In genomic region chr9:72111622-72112550, GRCm38 (mm10) we compare ENCODE assay signal across 8 mouse cellular contexts. TPM values are rescaled to one million over a fixed set of nuclear protein-coding genes. Genes with fewer than 3 reads are reported as not detected.
DNase-seq lines count a peak whose midpoint lies in the region; ATAC-seq and TF ChIP-seq lines count a peak whose summit lies in the region.

Gene Tcf12 (minus strand): TSS chr9:72111871.

- H3K27me3 ChIP-seq in embryonic facial prominence, embryonic 15.5 days, result no peaks in the 10 kb centered on the region
- no peaks in the 10 kb centered on the region for H3K27me3 ChIP-seq in limb, embryonic 14.5 days (ENCODE audit: control insufficient read depth, insufficient read depth, low read length)
- H3K27me3 ChIP-seq in midbrain, embryonic 16.5 days (ENCODE audit: control insufficient read depth, insufficient read depth, low read depth, low read length), result no peaks in the 10 kb centered on the region
- no peaks in the 10 kb centered on the region for H3K27me3 ChIP-seq in spleen, adult 2 months (ENCODE audit: control insufficient read depth, insufficient read depth, low read length)

- TF ChIP-seq CTCF in bone marrow, adult 2 months (IDR thresholded peaks at IDR 0.05; ENCODE audit: control insufficient read depth, insufficient read depth, low read length), result no peak
- no peak for TF ChIP-seq CTCF in spleen, adult 2 months (IDR thresholded peaks at IDR 0.05; ENCODE audit: extremely low read depth, insufficient read depth, insufficient read length, insufficient replicate concordance)

- no peaks in the 10 kb centered on the region for H3K4me1 ChIP-seq in bone marrow, adult 2 months (ENCODE audit: control insufficient read depth, insufficient read depth, low read length)
- peaks cover 12% of the 10 kb centered on the region; the same call in 1 of the 2 replicates for H3K4me1 ChIP-seq in embryonic facial prominence, embryonic 15.5 days
- peaks cover 14% of the 10 kb centered on the region for H3K4me1 ChIP-seq in limb, embryonic 14.5 days (ENCODE audit: control insufficient read depth, insufficient read depth, low read length)
- peaks cover 21% of the 10 kb centered on the region for H3K4me1 ChIP-seq in midbrain, embryonic 16.5 days (ENCODE audit: control insufficient read depth, insufficient read depth, low read length)
- H3K4me1 ChIP-seq in spleen, adult 2 months (ENCODE audit: control insufficient read depth, insufficient read depth, insufficient read length), result no peaks in the 10 kb centered on the region

- peak within 1 kb of the TSS; percentile 80 for H3K4me2 ChIP-seq in embryonic facial prominence, embryonic 15.5 days (replicated peaks)
- H3K4me2 ChIP-seq in limb, embryonic 14.5 days (replicated peaks; ENCODE audit: low read depth, low read length, severe bottlenecking), result peak within 1 kb of the TSS; percentile 76
- H3K4me2 ChIP-seq in midbrain, embryonic 16.5 days (ENCODE audit: low read length), result peak within 1 kb of the TSS; percentile 84

- 2% methylated on average over 87 of the region's 88 CpGs for WGBS in bone marrow, adult 2 months
- WGBS in embryonic facial prominence, embryonic 15.5 days, result 2% methylated on average over 88 of the region's 88 CpGs
- WGBS in limb, embryonic 14.5 days, result 2% methylated on average over 76 of the region's 88 CpGs
- WGBS in midbrain, embryonic 16.5 days, result 1% methylated on average over 65 of the region's 88 CpGs
- 3% methylated on average over 85 of the region's 88 CpGs for WGBS in spleen, adult 2 months

- TF ChIP-seq POLR2A in bone marrow, adult 2 months (IDR thresholded peaks at IDR 0.05; ENCODE audit: borderline replicate concordance, control insufficient read depth, low read depth, low read length), result peak; percentile 48; the same call in 1 of the 2 replicates
- TF ChIP-seq POLR2A in limb, embryonic 14.5 days (IDR thresholded peaks at IDR 0.05; ENCODE audit: borderline replicate concordance, extremely low read depth, insufficient read depth, insufficient read length), result peak; percentile 57; the same call in 1 of the 2 replicates
- no peak for TF ChIP-seq POLR2A in spleen, adult 2 months (IDR thresholded peaks at IDR 0.05; ENCODE audit: low read depth, low read length)

- peak within 1 kb of the TSS; percentile 100 for H3K9ac ChIP-seq in embryonic facial prominence, embryonic 15.5 days
- H3K9ac ChIP-seq in limb, embryonic 14.5 days (ENCODE audit: low read depth, low read length, severe bottlenecking), result peak within 1 kb of the TSS; percentile 100
- peak within 1 kb of the TSS; percentile 96 for H3K9ac ChIP-seq in midbrain, embryonic 16.5 days (ENCODE audit: low read depth, low read length)

- peaks cover under 1% of the 10 kb centered on the region; the same call in 1 of the 2 replicates for H3K36me3 ChIP-seq in embryonic facial prominence, embryonic 15.5 days
- peaks cover 12% of the 10 kb centered on the region for H3K36me3 ChIP-seq in limb, embryonic 14.5 days (ENCODE audit: control insufficient read depth, insufficient read depth, low read length)
- no peaks in the 10 kb centered on the region for H3K36me3 ChIP-seq in midbrain, embryonic 16.5 days (ENCODE audit: control insufficient read depth, insufficient read depth, low read length)
- H3K36me3 ChIP-seq in spleen, adult 2 months (ENCODE audit: control insufficient read depth, insufficient read depth, low read length), result peaks cover 4% of the 10 kb centered on the region

- peak within 1 kb of the TSS; percentile 87 for H3K27ac ChIP-seq in bone marrow, adult 2 months (ENCODE audit: control insufficient read depth, insufficient read depth, low read depth, low read length, poor library complexity)
- peak within 1 kb of the TSS; percentile 98 for H3K27ac ChIP-seq in embryonic facial prominence, embryonic 15.5 days (replicated peaks)
- H3K27ac ChIP-seq in limb, embryonic 14.5 days (replicated peaks; ENCODE audit: low read depth, low read length), result peak within 1 kb of the TSS; percentile 99
- H3K27ac ChIP-seq in midbrain, embryonic 16.5 days (ENCODE audit: low read length), result peak within 1 kb of the TSS; percentile 94
- peak within 1 kb of the TSS; percentile 95 for H3K27ac ChIP-seq in spleen, adult 2 months (ENCODE audit: insufficient read depth, low read length)

- ATAC-seq in embryonic facial prominence, embryonic 15.5 days (ENCODE audit: insufficient number of reproducible peaks, low FRiP score, low TSS enrichment, low read depth), result peak; percentile 92
- peak; percentile 88 for ATAC-seq in limb, embryonic 14.5 days (ENCODE audit: low FRiP score, low read depth)
- peak; percentile 87 for ATAC-seq in midbrain, embryonic 16.5 days

- H3K9me3 ChIP-seq in embryonic facial prominence, embryonic 15.5 days (replicated peaks), result no peaks in the 10 kb centered on the region
- H3K9me3 ChIP-seq in limb, embryonic 14.5 days (ENCODE audit: control insufficient read depth, low read length), result no peaks in the 10 kb centered on the region
- H3K9me3 ChIP-seq in midbrain, embryonic 16.5 days (replicated peaks; ENCODE audit: control insufficient read depth, low read length, poor library complexity, severe bottlenecking), result no peaks in the 10 kb centered on the region

- H3K4me3 ChIP-seq in bone marrow, adult 2 months (replicated peaks; ENCODE audit: control insufficient read depth, low read depth, low read length), result peak within 1 kb of the TSS; percentile 79
- H3K4me3 ChIP-seq in embryonic facial prominence, embryonic 15.5 days (replicated peaks), result peak within 1 kb of the TSS; percentile 79
- H3K4me3 ChIP-seq in limb, embryonic 14.5 days (replicated peaks; ENCODE audit: low read length), result peak within 1 kb of the TSS; percentile 100
- peak within 1 kb of the TSS; percentile 68 for H3K4me3 ChIP-seq in midbrain, embryonic 16.5 days (ENCODE audit: low read depth, low read length)
- peak within 1 kb of the TSS; percentile 99 for H3K4me3 ChIP-seq in spleen, adult 2 months (ENCODE audit: extremely low read depth, insufficient read depth, insufficient read length)

- DNase-seq in B cell, adult 2 months, result peak; percentile 88 to 89
- peak; percentile 77 for DNase-seq in heart, adult 8-10 months (ENCODE audit: low spot score)
- DNase-seq in kidney, adult 8-10 months, result peak; percentile 80 to 83
- peak; percentile 93 for DNase-seq in limb, embryonic 14.5 days (ENCODE audit: low spot score)
- DNase-seq in spleen, adult 2 months (ENCODE audit: low read depth in 1 of 2, low spot score in 2 of 2), result peak; percentile 80 to 84

RNA-seq across cellular contexts. Expression of gene Tcf12, which starts in this region (rescaled TPM):
- polyA plus RNA-seq in bone marrow, adult 2 months (2011; ENCODE audit: insufficient read depth, insufficient read length, low replicate concordance, missing spikeins), result 11.7 and 18.2 TPM in 2 replicates
- polyA plus RNA-seq in embryonic facial prominence, embryonic 15.5 days (2015; fragmentation: Nextera tagmentation; extraction: Ambion mirVana), result 104 and 112 TPM in 2 replicates
- total RNA-seq in heart, adult 8-10 months (2022), result 10 to 100 TPM; 27.1 to 32.1 (median 31.6) TPM
- polyA plus RNA-seq in limb, embryonic 14.5 days (2012; rRNA removed), result 158 and 226 TPM in 2 replicates
- 111 and 115 TPM in 2 replicates for polyA plus RNA-seq in limb, embryonic 14.5 days (2014; fragmentation: Nextera tagmentation; extraction: Ambion mirVana)
- 43.6 and 43.8 TPM in 2 replicates for polyA plus RNA-seq in midbrain, embryonic 16.5 days (2015; fragmentation: Nextera tagmentation; extraction: Ambion mirVana)
- polyA plus RNA-seq in spleen, adult 2 months (2012; rRNA removed), result 52.1 and 52.5 TPM in 2 replicates

Comparison
In these comparisons a context has a peak if more than half of its experiments do, and no peak if none do; other contexts are left out.
1. Peak in every context shown above with its lines: DNase-seq, ATAC-seq, H3K4me3 ChIP-seq and H3K27ac ChIP-seq.